Mouse (Mus musculus) fat pad, adult 2 months (tissue): Measurements from ENCODE around the gene Btrc.

Experiments
- DNase-seq: peaks from one replicate; pipeline ENCODE4 v3.0.0-alpha.2; 2011; ENCODE audit warnings: low read depth, low spot score; ENCODE audit errors: extremely low read depth

Gene Btrc

DNA sequence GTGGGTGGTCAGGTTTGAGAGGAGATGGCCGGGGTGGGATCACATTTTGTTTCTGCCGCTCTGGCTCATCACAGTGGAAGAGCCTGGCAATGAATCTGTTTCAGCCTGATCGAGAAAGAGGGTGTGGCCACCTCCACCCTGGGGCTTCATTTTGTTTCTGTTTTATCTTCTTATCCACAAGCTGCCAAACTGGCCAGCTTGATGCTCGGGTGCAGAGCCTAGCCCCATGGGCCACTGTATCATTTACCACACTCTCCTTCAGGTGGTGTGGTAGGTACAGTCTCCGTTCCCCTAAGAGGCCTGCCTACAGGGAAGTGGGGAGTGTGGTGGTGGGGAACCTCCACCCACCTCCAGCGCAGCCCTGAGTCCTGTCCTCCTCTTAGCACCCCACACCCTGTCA is 209.5 kb downstream of the Btrc start:
- no peak for DNase-seq

GRCm38 (mm10) chr19:45573861-45574267 is 210.3 kb downstream of the Btrc start:
- DNase-seq: no peak

- no peak for DNase-seq
These were observed 210.9 kb downstream of the Btrc start for GRCm38 (mm10) chr19:45574339-45574898.

DNA sequence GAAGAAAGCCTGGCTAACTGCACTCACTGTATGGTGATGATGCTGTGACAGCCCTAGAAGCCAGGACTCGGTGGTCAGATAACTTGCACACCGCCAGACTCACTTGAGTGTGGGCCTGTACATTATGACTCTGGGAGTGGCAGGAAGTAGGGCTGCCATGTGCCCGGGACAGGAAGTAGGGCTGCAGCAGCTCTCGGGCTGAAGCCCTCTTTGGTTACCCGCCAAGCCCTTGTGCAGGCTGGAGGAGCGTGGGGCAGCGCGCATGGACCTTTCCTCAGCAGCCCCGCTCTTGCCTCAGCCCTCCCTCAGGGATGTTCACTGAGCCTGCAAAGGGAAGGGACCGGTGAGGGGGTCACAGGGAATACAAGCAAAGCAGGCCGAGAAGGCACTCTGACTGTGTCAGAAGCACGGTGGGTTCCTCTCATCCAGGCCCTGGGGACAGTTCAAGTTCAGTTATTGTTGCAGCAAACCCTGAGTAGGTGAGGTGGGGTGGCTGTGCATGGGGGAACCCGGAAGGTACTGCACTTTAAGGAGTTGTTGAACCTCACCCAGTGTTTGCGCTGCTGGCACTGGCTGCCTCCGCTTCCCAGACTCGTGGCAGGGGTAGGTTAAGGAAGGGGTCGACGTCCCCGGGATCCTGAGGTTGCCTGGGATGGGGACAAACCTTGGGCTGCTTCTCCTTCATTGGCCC is 211.6 kb downstream of the Btrc start:
- no peak for DNase-seq

- no peak for DNase-seq
These were observed 212.1 kb downstream of the Btrc start for GRCm38 (mm10) chr19:45575632-45576001.

- DNase-seq: no peak
These were observed 213.7 kb downstream of the Btrc start for GRCm38 (mm10) chr19:45577141-45577750.

DNA sequence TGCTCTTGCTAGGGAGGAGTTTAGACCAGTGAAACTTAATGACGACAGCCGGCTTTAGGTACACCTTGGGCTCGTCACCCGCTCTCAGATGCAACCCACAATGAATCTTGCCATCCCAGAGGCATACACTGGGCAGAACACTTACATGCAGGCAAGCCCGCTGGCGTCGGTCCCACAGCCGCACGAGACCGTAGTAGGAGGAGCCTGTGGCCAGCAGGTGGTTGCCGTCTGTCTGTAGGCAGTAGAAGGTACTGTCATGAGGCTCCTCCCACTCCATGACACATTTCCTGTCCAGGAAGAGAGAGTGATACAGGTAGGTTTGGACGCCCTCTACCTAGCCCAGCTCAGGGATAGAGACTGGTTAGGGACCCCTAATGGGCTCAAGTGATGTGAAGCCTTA is 215.4 kb downstream of the Btrc start:
- DNase-seq: no peak

DNA sequence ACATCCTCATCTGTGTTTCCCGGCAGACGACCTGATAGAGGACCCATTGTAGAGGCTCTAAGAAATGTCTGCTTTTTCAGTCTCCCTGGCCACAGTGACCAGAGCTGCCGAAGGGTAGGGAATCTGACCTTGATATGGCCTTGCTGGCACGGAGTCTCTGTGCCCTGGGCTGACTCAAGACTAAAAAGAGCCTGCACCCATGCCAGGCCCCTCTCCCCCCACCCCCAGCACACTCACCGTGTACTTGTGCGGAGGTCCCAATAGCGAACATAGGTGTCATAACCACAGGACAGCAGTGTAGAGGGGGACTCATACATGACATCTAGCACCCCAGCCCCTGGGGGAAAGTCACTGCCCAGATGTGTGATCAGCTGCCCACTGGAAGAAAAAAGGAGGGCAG is 215.9 kb downstream of the Btrc start:
- no peak for DNase-seq
